Mouse (Mus musculus) bone marrow macrophage, adult 2 months (primary cell): ENCODE measurements around the gene Myt1.

Experiments used
- CTCF ChIP-seq: IDR thresholded peaks from 2 replicates; pipeline ENCODE4 v1.5.1; 2012; ENCODE audit warnings: low read depth, mild to moderate bottlenecking, low read length, moderate library complexity
- POLR2A ChIP-seq: IDR thresholded peaks from 2 replicates; pipeline ENCODE4 v1.6.1; 2012; ENCODE audit warnings: mild to moderate bottlenecking, low read depth, low read length, borderline replicate concordance

DNA sequence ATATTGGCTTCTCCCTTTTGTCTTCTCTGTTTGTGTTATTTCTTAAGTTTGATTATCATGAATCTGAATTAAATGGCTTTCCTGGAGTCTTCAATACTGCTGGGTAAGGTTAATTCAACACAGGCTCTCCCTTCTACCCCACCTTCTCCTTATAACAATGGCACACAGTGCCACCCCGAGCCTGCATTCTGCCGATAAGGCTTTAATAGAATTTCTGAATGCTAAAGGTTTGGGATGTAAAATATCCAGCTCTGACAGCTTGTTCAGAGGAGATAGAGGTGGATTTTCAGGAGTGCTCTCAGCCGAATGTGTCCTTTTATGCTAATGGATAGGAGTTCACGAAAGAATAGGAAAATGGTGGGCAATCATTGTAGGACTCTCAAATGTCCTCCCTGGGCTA is 2.1 kb downstream of the Myt1 start:
- TF ChIP-seq CTCF (no peak), POLR2A (no peak)
